Mouse (Mus musculus): Measurements from ENCODE around the gene Gm27021. TPM values are rescaled to one million over a fixed set of nuclear protein-coding genes. Genes with fewer than 3 reads are reported as not detected.

The Gm27021 gene
- polyA plus RNA-seq, 1 experiment = not detected

GRCm38 (mm10) chr8:120699565-120699964 lies 31.7 kb upstream of the Gm27021 start:
- no peaks in the 10 kb centered on the region for H3K4me1 ChIP-seq (ENCODE audit: control insufficient read depth, insufficient read depth, low read length)
- no peak overlapping the region for H3K27ac ChIP-seq (ENCODE audit: insufficient read depth, low read length)

GRCm38 (mm10) chr8:120699079-120699478 lies 31.2 kb upstream of the Gm27021 start:
- TF ChIP-seq CTCF (IDR thresholded peaks at IDR 0.05; ENCODE audit: borderline replicate concordance, insufficient read depth, low read length) (no peak), POLR2A (IDR thresholded peaks at IDR 0.05; ENCODE audit: low read depth, low read length) (no peak)
- Histone ChIP-seq H3K4me3 (ENCODE audit: insufficient read depth, low read length) (no peak overlapping the region), H3K27ac (ENCODE audit: insufficient read depth, low read length) (no peak overlapping the region), H3K4me1 (ENCODE audit: control insufficient read depth, insufficient read depth, low read length) (no peaks in the 10 kb centered on the region)

More at GRCm38 (mm10) chr8:120699565-120699964, 31.7 kb upstream of the Gm27021 start:
- no peak for TF ChIP-seq POLR2A (IDR thresholded peaks at IDR 0.05; ENCODE audit: low read depth, low read length)
- TF ChIP-seq CTCF (IDR thresholded peaks at IDR 0.05; ENCODE audit: borderline replicate concordance, insufficient read depth, low read length) = no peak
- H3K4me3 ChIP-seq (ENCODE audit: insufficient read depth, low read length) = no peak overlapping the region

GRCm38 (mm10) chr8:120698426-120698825 lies 30.5 kb upstream of the Gm27021 start:
- TF ChIP-seq CTCF (IDR thresholded peaks at IDR 0.05; ENCODE audit: borderline replicate concordance, insufficient read depth, low read length) (no peak), POLR2A (IDR thresholded peaks at IDR 0.05; ENCODE audit: low read depth, low read length) (no peak)
- no peak overlapping the region for H3K27ac ChIP-seq (ENCODE audit: insufficient read depth, low read length)
- no peaks in the 10 kb centered on the region for H3K4me1 ChIP-seq (ENCODE audit: control insufficient read depth, insufficient read depth, low read length)
- no peak overlapping the region for H3K4me3 ChIP-seq (ENCODE audit: insufficient read depth, low read length)

GRCm38 (mm10) chr8:120697979-120698272 lies 30.0 kb upstream of the Gm27021 start:
- H3K4me1 ChIP-seq (ENCODE audit: control insufficient read depth, insufficient read depth, low read length) = no peaks in the 10 kb centered on the region
- TF ChIP-seq CTCF (IDR thresholded peaks at IDR 0.05; ENCODE audit: borderline replicate concordance, insufficient read depth, low read length) (no peak), POLR2A (IDR thresholded peaks at IDR 0.05; ENCODE audit: low read depth, low read length) (no peak)
- no peak overlapping the region for H3K27ac ChIP-seq (ENCODE audit: insufficient read depth, low read length)
- no peak overlapping the region for H3K4me3 ChIP-seq (ENCODE audit: insufficient read depth, low read length)

GRCm38 (mm10) chr8:120697154-120697978 lies 29.5 kb upstream of the Gm27021 start:
- H3K4me1 ChIP-seq (ENCODE audit: control insufficient read depth, insufficient read depth, low read length) = no peaks in the 10 kb centered on the region
- H3K4me3 ChIP-seq (ENCODE audit: insufficient read depth, low read length) = no peak overlapping the region
- TF ChIP-seq POLR2A (IDR thresholded peaks at IDR 0.05; ENCODE audit: low read depth, low read length) (no peak), CTCF (IDR thresholded peaks at IDR 0.05; ENCODE audit: borderline replicate concordance, insufficient read depth, low read length) (no peak)
- H3K27ac ChIP-seq (ENCODE audit: insufficient read depth, low read length) = no peak overlapping the region

- H3K4me3 ChIP-seq (ENCODE audit: insufficient read depth, low read length) = no peak overlapping the region
- TF ChIP-seq POLR2A (IDR thresholded peaks at IDR 0.05; ENCODE audit: low read depth, low read length) = no peak
- TF ChIP-seq CTCF (IDR thresholded peaks at IDR 0.05; ENCODE audit: borderline replicate concordance, insufficient read depth, low read length) = no peak
- no peak overlapping the region for H3K27ac ChIP-seq (ENCODE audit: insufficient read depth, low read length)
- H3K4me1 ChIP-seq (ENCODE audit: control insufficient read depth, insufficient read depth, low read length) = no peaks in the 10 kb centered on the region
Measured at GRCm38 (mm10) chr8:120696401-120697153, 28.7 kb upstream of the Gm27021 start.

- Histone ChIP-seq H3K4me3 (ENCODE audit: insufficient read depth, low read length) (no peak overlapping the region), H3K4me1 (ENCODE audit: control insufficient read depth, insufficient read depth, low read length) (no peaks in the 10 kb centered on the region), H3K27ac (ENCODE audit: insufficient read depth, low read length) (no peak overlapping the region)
- no peak for TF ChIP-seq POLR2A (IDR thresholded peaks at IDR 0.05; ENCODE audit: low read depth, low read length)
- TF ChIP-seq CTCF (IDR thresholded peaks at IDR 0.05; ENCODE audit: borderline replicate concordance, insufficient read depth, low read length) = no peak
Measured at GRCm38 (mm10) chr8:120693861-120694493, 26.1 kb upstream of the Gm27021 start.

GRCm38 (mm10) chr8:120692934-120693333 lies 25.1 kb upstream of the Gm27021 start:
- Histone ChIP-seq H3K27ac (ENCODE audit: insufficient read depth, low read length) (no peak overlapping the region), H3K4me3 (ENCODE audit: insufficient read depth, low read length) (no peak overlapping the region), H3K4me1 (ENCODE audit: control insufficient read depth, insufficient read depth, low read length) (no peaks in the 10 kb centered on the region)
- TF ChIP-seq POLR2A (IDR thresholded peaks at IDR 0.05; ENCODE audit: low read depth, low read length) (no peak), CTCF (IDR thresholded peaks at IDR 0.05; ENCODE audit: borderline replicate concordance, insufficient read depth, low read length) (no peak)

- Histone ChIP-seq H3K4me1 (ENCODE audit: control insufficient read depth, insufficient read depth, low read length) (no peaks in the 10 kb centered on the region), H3K27ac (ENCODE audit: insufficient read depth, low read length) (no peak overlapping the region), H3K4me3 (ENCODE audit: insufficient read depth, low read length) (no peak overlapping the region)
- TF ChIP-seq POLR2A (IDR thresholded peaks at IDR 0.05; ENCODE audit: low read depth, low read length) (no peak), CTCF (IDR thresholded peaks at IDR 0.05; ENCODE audit: borderline replicate concordance, insufficient read depth, low read length) (no peak)
Measured at GRCm38 (mm10) chr8:120688511-120688910, 20.6 kb upstream of the Gm27021 start.
